Mouse (Mus musculus): ENCODE measurements around the gene Dqx1.

Gene Dqx1

DNA sequence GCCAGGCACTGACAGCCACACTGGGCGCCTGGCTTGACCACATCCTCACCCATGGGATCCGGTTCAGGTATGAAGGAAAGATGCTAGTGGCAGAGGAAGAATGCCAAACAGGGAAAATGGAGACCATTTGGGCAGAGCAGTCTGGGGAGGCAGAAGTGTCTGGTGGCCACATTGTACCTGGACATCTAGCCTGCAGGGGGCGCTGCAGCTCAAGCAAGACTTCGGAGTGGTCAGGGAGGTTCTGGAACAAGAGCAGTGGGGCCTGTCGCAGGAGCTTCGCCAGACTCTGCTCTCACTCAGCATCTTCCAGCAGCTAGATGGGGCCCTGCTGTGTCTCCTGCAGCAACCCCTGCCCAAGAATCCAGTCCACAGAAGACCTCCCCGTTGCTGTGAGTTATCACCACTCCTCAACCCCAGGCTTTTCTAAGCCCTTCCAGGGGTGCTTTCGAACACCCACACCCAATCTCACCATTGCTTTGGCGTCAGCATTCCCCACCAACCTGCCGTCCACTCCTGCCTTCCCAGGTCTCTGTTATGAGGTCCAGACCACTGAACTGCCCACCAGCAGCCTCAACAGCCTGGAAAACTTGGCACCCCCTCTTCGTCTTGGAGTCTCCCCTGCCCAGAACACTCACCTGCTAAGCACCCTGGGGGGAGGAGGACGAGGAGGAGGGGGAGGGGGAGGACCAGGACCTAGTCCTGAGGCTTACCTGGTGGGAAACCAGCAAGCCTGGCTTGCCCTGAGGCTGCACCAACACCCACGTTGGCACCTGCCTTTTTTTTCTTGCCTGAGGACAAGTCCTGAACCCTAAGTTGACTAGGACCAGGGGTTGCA is 50.1 kb downstream of the Dqx1 start:
- peak; percentile 92 for DNase-seq (ENCODE audit: low read depth, low spot score)

DNA sequence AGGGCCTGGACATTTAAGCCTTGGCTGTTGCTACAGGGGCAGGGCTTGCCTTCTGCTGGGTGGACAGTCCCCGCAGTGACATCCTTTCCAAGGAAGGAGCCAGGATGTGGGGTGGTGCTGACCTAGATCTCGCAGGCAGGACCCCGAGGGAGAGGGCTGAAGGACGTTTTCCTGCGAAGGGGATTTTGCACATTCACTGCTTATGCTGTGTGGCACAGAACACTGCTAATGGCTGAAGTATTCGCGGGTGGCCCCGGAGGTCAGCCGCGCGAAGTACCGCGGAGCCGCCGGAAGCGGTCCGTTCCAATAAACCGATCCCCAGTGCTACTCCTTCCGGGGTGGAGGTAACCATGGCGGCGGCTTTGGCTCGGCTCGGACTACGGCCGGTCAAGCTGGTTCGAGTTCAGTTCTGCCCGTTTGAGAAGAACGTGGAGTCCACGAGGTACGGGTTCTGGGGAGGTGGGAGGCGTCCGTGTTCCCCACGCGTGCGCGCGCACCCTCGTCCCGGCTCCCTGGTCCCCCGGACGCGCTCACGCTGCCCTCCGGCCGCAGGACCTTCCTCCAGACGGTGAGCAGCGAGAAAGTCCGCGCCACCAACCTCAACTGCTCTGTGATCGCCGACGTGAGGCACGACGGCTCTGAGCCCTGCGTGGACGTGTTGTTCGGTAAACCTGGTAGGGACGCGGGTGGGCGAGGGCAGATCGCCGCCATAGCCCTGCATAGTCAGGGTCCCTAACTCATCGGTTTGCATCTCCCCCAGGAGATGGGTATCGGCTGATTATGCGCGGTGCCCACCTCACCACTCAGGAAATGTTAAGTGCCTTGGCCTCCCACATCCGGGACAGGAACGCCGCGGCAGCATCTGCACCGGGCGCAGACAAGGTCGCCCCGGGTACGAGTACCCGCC is 51.4 kb downstream of the Dqx1 start, which contains the start of gene Mrpl53:
Gene Mrpl53 (plus strand): TSS at position 279 of the 907 bp plus-strand sequence.
- peak; percentile 76 for DNase-seq (ENCODE audit: low read depth, low spot score)

DNA sequence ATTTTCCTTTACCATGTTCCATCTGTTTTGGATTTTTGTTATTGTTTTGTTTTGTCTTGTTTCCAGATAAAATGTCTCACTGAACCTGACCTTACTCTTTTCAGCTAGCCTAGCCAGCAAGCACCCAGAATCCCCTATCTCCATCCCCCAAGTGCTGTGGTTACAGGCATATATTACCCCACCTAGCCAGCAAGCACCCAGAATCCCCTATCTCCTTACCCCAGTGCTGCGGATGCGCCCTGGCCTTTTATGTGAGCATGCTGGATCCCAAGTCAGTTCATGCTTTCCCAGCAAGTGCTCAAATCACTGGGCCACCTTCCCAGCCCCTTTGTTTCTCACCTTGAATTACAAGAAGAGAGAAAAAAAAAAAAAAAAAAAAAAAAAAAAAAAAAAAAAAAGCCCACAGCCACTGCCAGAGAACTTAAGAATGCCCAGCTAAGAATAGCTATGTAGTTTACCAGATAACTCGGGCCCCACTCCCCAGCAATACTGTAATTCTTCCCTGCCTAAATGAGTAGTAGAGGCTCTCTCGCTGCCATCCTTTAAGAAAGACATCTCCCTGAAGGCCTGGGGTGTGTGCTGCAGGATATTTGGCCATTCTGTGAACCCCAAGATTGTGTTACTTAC is 54.0 kb downstream of the Dqx1 start:
- no peak for DNase-seq (ENCODE audit: low read depth, low spot score)

DNA sequence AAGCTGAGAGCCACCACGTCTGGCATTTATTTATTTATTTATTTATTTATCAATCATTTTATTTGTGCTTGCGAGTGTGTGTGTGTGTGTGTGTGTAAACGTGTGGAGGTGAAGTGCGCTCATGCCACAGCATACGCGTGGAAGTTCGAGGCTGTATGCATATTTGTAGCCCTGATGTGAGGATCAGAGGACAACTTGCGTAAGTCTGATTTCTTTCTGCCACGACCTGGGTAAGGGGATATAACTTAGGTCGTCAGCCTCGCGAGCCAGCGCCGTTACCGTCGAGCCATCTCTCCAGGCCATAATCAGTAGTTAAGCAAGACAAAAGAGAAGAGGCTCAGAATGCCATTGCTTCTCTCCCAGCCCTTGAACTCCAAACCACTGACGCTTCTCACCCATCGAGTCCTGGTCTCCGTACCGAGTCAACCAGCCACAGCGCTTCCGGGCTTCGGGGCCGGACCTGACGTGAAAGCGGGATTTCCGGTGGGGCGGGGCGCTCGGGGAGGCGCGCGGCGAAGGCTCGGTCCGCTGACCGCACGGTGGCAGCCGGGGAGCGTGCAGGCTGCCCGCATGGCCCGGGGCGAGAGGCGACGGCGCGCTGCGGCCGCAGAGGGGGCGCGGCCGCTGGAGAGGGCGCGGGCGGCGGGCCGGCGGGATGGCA is 57.5 kb downstream of the Dqx1 start, which contains the start of gene Mogs:
Gene Mogs (plus strand): TSS at position 486 of the 661 bp plus-strand sequence.
- DNase-seq (ENCODE audit: low read depth, low spot score): peak; percentile 83

DNA sequence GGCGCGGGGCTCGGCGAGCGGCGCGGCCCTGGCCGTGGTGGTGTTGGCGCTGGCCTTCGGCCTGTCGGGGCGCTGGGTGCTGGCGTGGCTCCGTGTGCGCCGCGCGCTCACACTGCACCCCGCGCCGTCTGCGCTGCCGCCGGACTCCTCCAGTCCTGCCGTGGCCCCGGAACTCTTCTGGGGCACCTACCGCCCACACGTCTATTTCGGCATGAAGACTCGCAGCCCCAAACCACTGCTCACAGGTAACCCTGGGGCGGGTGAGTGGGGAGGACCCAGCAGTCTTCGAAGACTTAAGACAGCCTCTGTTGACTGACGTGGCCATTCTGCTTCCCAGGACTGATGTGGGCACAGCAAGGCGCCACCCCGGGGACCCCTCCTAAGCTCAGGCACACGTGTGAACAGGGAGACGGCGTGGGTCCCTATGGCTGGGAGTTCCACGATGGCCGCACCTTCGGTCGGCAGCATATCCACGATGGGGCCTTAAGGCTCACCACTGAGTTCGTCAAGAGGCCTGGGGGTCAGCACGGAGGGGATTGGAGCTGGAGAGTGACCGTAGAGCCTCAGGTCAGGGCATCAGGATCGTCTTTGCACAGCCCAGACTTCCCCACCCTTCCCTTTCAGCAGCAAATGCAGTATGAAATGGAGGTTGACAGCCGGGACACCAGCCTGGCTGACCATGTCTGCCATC is 58.2 kb downstream of the Dqx1 start:
- DNase-seq (ENCODE audit: low read depth, low spot score): no peak

DNA sequence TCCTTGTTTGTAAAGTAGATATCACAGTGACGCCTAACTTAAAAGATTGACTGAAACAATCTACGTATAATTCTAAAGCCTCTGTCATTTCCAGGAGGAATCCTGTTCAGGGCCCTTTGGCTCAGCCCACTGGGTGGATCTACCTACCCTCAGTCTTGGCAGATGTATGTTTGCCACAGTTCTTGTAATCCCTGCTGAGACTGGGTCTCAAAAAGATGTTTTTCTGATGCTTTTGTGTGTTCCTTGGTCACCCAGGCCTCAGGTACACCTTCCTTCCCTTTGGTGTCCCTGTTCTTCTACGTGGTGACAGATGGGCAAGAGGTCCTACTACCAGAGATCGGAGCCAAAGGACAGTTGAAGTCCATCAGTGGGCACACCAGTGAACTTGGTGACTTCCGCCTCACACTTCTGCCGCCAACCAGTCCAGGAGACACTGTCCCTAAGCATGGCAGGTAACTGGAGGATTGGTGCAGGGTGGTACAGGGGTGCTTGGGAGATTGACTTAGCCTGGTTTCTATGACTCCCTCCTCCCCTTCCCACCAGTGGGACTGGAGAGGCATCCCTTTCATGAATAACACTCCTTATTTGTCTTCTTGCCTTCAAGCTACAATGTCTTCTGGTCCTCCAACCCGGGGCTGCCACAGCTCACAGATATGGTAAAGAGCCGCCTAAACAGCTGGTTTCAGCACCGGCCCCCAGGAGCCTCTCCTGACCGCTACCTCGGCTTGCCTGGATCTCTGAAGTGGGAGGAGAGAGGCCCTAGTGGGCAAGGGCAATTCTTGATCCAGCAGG is 58.9 kb downstream of the Dqx1 start:
- no peak for DNase-seq (ENCODE audit: low read depth, low spot score)
